Mouse (Mus musculus) kidney, adult 18-20 months (tissue): ENCODE measurements at regions not wholly inside any gene's neighbourhood (a gene's known extent, or its start where the extent isn't known, plus 50 kb on each side); places are given as distances from the start of the nearest gene placed in this dataset.

ENCODE experiments used
- DNase-seq: peaks from one replicate; pipeline ENCODE4 v3.0.0; 2021

GRCm38 (mm10) chr9:41365251-41365650 lies 203.8 kb upstream of the Ubash3b start:
- no peak for DNase-seq

GRCm38 (mm10) chr9:41364442-41365250 lies 203.1 kb upstream of the Ubash3b start:
- no peak for DNase-seq

- DNase-seq = no peak
Observed at GRCm38 (mm10) chr9:41360356-41360755, 198.9 kb upstream of the Ubash3b start.

GRCm38 (mm10) chr9:41359286-41359685 lies 197.8 kb upstream of the Ubash3b start:
- DNase-seq = no peak

GRCm38 (mm10) chr9:41345338-41345737 lies 183.8 kb upstream of the Ubash3b start:
- no peak for DNase-seq

GRCm38 (mm10) chr9:41337375-41337774 lies 175.9 kb upstream of the Ubash3b start:
- no peak for DNase-seq

GRCm38 (mm10) chr9:41336801-41337200 lies 175.3 kb upstream of the Ubash3b start:
- no peak for DNase-seq

- no peak for DNase-seq
Observed at GRCm38 (mm10) chr9:41334462-41335241, 173.2 kb upstream of the Ubash3b start.

- no peak for DNase-seq
Observed at GRCm38 (mm10) chr9:41333526-41333925, 172.0 kb upstream of the Ubash3b start.

GRCm38 (mm10) chr9:41328959-41329358 lies 167.5 kb upstream of the Ubash3b start:
- no peak for DNase-seq

- DNase-seq = no peak
Observed at GRCm38 (mm10) chr9:41328480-41328879, 167.0 kb upstream of the Ubash3b start.

- no peak for DNase-seq
Observed at GRCm38 (mm10) chr9:41328056-41328455, 166.6 kb upstream of the Ubash3b start.

- DNase-seq = no peak
Observed at GRCm38 (mm10) chr9:41327561-41327960, 166.1 kb upstream of the Ubash3b start.

- DNase-seq = peak; percentile 24
Observed at GRCm38 (mm10) chr9:41326772-41327560, 165.5 kb upstream of the Ubash3b start.

- no peak for DNase-seq
Observed at GRCm38 (mm10) chr9:41321521-41321920, 160.0 kb upstream of the Ubash3b start.

- DNase-seq = no peak
Observed at GRCm38 (mm10) chr9:41319066-41319465, 157.6 kb upstream of the Ubash3b start.

GRCm38 (mm10) chr9:41306229-41306628 lies 144.7 kb upstream of the Ubash3b start:
- DNase-seq = no peak

GRCm38 (mm10) chr9:41303494-41303828 lies 142.0 kb upstream of the Ubash3b start:
- DNase-seq = no peak

GRCm38 (mm10) chr9:41302809-41303493 lies 141.5 kb upstream of the Ubash3b start:
- no peak for DNase-seq

GRCm38 (mm10) chr9:41286145-41286468 lies 124.6 kb upstream of the Ubash3b start:
- DNase-seq = no peak

- no peak for DNase-seq
Observed at GRCm38 (mm10) chr9:41285266-41286144, 124.0 kb upstream of the Ubash3b start.

GRCm38 (mm10) chr9:41277726-41278125 lies 116.2 kb upstream of the Ubash3b start:
- DNase-seq = no peak
